Mouse (Mus musculus) frontal cortex, adult (tissue): ENCODE measurements around the gene Grk6.

ENCODE experiments used
- ATAC-seq: cut with Nextera tagmentation; 2 replicates; pipeline ENCODE4 v1.9.2; 2017; ENCODE audit warnings: mild to moderate bottlenecking, moderate library complexity, mixed read lengths; ENCODE audit not compliant: low TSS enrichment

Gene Grk6

GRCm38 (mm10) chr13:55444937-55445315, at the start of gene Grk6:
Gene Grk6, plus strand, starts transcription at chr13:55445072.
- peak; percentile 93 for ATAC-seq

GRCm38 (mm10) chr13:55398088-55398487, 46.8 kb upstream of the Grk6 start, which contains the start of gene Slc34a1:
Gene Slc34a1, plus strand, starts transcription at chr13:55398187.
- no peak for ATAC-seq

GRCm38 (mm10) chr13:55399300-55400038, 45.4 kb upstream of the Grk6 start:
- ATAC-seq: no peak

DNA sequence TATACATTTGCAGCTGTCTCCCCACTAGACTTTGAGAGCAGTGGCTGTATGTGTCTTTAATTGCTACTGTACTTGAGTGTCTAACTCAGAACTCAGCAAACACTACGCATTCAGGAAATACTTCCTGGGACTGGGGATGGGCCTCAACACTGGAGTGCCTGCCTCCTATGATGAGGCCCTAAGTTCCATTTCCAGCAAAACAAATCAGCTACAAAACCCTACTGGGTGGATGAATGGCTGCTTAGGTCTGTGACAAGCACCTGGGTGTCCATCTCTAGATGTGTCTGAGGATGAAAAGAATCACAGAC, 44.9 kb upstream of the Grk6 start:
- ATAC-seq: no peak

- no peak for ATAC-seq
These were observed 41.6 kb upstream of the Grk6 start for GRCm38 (mm10) chr13:55403266-55403665.

DNA sequence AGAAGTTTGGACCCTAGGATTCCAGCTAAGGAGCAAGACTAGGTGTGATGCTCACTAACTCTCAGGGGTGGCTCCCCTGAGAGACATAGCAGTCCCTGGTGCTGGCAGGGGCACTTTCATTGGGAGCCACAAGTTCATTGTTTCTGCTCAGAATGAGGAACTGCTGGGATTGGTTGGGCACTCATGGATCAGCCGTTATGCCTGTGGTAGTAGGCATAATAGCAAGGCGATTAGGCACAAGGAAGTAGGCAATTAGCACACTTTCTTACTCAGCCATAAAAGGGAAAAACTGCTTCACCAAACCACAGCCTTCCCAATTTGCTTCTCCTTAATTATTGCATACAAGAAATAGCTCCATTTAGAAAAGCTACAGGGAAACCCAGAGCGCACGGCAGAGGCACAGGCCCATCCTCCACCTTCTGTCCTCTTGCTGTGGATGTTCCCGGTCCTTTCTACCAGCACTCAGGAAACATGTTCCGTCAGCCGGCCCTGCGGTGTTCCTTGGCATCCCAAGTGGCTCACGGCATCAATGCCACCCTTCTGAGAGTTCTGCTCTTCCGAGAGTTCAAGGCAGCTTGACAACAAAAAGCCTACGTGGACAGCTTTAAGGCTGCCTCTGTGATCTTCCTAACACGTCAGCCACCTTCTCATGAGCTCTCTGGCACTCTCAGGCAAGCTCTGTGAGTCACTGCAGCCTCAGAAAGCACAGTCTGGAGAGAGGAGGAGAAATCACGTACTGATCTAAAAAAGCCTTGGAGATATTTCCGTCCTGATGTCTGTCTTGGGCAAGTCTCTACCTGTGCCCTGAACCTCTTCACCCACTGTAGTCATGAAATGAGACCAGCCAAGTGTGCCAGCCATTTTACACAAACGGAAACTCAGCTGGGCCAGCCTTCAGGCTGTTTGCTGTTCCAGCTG, 40.7 kb upstream of the Grk6 start:
- peak; percentile 89 for ATAC-seq

DNA sequence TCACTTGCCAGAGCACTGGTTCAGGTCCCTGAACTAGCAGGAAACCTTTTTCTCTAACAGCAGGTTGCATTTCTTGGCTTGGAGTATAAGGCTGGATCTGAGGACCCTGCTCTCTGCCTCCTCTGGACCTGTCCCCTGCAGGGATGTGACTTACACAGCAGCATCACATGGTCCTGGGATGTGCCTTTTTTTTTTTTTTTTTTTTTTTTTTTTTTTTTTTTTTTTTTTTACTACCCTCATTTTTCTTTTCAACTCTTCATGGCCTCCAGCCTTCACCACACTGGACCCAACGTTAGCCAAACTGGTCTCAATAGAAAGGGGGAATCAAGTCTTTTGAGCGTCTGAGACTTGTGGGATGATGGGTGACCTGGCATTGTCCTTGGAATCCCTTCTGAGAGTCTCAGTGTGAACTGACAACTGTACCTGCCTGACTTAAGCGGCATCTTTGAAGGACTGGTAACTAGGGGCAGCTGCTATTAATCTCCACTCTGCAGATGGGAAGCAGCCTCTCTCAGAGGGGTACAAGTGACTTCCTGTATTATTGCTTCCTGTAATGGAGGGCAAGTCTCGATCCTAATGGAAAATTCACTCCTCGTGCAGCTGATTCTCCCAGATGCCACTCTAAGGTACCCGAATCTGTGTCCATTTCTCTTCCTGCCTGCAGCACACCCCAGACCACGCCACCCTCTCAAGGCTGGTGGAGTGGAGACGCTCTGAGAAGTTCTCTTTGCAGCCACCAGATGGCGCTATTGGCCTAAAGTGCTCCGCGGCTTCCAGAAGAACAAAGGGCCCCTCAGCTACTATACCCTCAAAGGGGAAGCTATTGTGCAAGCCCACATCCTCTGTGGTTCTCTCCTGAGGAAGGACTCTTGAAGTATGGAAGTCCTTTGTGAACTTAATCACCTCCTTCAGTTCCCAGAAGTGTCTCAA, 39.8 kb upstream of the Grk6 start:
- peak; percentile 71 for ATAC-seq

DNA sequence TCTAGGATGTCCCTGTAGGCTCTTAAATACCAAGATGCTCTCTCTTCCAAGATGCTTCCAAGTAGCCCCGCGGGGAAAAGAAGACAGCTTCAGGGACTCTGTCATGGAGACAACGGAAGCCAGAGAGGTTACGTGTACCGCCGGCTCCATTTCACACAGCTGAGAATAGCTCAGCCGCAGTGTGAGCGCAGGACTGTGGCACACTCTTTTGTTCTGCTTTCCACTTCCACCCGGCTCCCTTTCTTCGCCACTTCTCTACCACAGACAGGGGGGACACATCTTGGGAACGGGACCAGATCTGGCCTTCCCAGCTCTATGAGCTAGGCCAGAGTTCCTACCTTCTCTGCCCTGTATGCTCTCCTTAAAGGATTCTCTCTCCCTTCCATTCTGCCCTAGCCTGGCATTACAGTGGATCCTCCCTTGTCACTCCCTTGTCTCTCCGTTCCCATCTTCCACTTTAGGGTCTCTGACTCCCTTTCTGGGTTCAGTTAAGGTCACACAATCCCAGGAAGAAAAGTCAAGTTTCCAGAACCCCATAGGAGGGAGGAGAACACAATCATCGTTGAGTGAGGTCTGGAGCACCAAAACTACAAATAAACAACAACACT, 39.0 kb upstream of the Grk6 start:
- ATAC-seq: peak; percentile 28; the same call in 1 of the 2 replicates

DNA sequence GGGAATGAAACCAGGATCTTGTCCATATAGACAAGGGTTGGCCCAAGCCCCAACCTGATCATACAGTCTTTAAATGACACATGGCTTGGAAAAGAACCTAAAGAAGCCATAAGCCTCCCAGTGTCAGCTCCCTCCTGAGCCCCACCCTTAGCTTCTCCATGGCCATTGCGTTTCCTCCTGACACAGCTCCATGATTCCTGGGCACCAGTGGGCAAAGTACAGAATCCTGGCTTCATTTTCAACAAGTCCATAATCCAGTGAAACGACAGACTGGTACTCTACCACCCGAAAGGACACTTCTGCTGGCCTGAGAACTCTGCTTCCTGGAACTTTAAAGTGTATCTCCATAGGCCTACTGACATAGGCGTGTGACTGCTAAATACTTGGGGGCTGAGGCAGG, 37.5 kb upstream of the Grk6 start:
- no peak for ATAC-seq

DNA sequence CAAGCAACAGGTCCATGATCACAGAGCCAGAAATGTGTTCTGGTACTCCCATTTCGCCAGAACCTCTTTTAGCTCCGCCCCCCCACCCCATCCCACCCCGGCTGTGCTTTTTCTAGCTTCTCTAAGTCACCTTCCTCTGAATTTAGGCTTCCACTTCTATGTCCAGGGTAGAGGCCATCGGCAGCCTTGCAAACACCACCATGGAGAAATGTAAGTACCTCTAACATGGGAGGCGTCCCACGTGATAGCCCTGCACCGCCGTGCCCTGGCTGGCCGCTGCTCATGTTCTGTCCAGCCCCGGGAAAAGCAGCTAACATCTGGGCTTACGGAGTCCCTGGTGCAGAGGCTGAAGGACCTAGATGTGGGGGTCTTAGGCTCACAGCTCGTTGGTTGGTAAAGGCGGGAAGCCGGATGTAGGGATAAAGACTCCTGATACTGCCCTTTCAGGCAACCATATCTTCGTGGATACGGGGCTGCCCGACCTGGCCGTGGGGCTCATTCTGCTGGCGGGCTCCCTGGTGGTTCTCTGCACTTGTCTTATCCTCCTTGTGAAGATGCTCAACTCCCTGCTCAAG, 36.2 kb upstream of the Grk6 start:
- ATAC-seq: no peak

GRCm38 (mm10) chr13:55411826-55412225, 33.0 kb upstream of the Grk6 start:
- ATAC-seq: no peak

DNA sequence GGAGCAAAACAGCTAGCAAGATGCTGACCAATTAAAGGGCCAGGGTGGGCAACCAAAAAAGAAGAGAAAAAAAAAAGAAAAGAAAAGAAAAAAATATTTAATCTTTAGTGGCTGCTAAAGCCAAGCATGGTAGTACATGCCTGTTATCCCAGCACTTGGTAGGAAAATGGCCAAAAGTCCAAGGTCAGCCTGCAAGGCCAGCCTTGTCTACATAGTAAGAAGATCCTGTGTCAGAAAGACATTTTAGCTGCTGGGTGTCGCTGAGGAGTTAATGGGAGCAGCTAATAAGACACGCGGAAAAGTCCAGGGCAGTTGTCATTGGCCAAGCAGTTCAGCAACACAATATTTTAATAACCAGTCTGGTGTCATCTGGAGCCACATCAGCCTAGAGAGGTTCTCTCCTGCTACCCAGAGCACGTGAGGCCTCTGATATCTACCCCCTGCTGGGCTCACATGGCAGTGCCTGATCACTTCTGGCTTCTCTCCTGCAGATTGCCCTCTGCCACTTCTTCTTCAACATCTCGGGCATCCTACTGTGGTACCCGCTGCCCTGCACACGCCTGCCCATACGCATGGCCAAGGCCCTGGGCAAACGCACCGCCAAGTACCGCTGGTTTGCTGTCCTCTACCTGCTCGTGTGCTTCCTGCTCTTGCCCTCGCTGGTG, 32.1 kb upstream of the Grk6 start:
- no peak for ATAC-seq

DNA sequence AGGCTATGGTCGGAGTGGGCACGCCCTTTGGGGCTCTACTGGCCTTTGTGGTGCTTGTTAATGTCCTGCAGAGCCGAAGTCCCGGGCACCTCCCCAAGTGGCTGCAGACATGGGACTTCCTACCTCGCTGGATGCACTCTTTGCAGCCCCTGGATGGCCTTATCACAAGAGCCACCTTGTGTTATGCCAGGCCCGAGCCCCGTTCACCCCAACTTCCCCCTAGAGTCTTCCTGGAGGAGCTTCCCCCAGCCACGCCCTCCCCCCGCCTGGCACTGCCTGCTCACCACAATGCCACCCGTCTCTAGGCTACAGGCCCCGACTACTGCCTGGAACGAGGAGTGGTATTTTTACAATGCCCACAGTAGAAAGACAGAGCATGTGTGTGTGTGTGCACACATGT, 31.5 kb upstream of the Grk6 start:
- no peak for ATAC-seq

GRCm38 (mm10) chr13:55414743-55415380, 30.0 kb upstream of the Grk6 start, which contains the start of gene Pfn3:
Gene Pfn3, minus strand, starts transcription at chr13:55415232.
- peak; percentile 50; the same call in 1 of the 2 replicates for ATAC-seq

- peak; percentile 71 for ATAC-seq
These were observed 26.9 kb upstream of the Grk6 start for GRCm38 (mm10) chr13:55418004-55418403.

DNA sequence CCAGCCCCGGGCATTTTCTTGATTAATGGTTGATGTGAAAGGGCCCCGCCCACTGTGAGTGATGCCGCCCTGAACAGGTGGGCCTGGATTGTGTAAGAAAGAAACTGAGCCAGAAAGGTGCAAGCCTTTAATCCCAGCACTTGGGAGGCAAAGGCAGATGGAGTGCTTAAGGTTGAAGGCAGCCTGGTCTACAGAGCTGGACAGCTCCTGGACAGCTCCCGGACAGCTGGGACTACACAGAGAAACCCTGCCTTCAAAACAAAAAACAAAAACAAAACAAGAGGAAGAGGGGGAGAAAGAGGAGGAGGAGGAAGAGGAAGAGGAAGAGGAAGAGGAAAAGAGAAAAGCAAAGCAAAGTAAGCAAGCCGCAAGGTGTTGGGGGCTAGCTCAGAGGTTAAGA, 25.7 kb upstream of the Grk6 start:
- no peak for ATAC-seq

DNA sequence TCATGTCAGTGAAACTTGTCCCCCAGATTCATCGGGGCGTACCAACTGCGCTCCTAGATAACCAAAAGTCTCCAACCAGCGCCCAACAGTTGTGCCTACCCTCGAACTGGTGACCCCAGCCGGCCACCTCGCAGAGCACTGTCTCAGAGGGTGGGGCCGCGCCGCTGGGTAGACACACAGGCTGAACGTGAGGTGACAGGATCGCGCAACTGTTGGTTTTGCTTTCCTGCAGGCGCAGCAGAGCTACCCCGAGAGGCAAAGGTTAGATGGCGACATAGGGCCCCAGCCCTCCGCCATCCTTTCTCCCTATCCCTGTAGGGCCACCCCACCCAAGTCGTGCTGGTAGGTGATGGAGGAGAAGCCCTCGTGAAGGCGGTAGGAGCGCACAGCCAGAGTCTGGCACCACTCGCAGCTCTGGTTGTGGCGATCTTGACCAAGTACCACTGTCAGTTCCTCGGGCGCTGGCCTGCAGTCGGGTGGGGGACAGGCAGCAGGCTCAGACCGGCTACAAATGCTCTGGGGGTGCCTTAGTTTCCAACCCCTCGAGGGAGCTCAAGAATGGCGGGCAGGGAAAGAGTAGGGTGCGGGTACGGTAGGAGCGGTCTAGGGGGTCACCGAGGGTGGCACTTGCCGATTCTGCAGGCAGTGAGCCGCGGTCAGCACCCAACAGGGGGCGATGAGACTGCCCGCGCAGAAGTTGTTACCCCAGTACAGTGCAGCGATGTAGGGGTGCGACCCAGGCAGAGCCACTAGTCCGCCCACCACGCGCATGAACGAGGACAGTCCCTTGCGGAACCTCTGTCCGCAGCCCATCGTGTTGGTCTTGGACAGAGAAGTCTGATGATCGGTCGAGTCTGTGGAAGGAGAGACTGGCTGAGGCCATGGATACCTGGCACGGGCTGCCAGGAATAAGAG, 24.6 kb upstream of the Grk6 start:
- ATAC-seq: 0 out of 2 replicates have a peak, but pooled peaks have one; percentile 7

DNA sequence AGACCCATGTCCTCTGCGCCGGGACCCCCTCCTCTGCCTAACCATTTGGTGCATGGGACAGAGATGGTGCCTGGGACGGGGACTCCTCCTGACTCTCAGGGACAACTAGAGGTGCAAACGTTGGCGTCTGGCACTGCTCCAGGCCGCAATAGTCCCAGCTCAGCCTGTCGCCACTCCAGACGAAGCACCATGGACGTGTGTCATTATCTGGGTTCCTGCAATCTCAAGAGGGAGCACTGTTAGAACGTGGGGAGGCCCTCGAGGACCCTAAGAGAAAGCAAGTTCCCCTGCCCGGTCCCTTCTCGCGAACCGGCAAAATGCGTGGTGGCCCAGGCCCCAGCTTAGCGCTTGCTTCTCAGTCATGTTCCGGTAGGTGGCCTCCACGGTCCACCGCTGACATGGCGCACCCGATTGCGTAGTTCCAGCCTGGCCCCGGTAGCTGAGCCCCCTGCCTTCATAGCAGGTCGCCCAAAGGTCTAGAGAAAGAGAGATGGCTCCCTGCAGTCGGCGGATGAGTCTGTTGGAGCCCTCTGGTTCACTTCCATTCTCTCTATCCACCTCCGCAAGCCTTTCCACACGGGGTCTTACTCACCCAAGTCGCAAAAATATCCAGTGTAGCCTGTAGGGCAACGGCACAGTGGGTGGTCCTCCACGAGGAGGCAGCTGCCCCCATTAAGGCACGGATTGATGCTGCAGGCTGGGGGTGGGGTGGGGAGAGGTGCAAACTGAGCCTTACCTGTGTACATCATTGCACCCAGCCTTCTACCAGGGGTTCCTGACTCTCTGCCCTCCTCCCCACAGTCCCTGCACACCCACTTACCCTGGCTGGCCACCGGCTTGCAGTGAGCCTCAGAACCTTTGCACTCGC, 23.7 kb upstream of the Grk6 start:
- peak; percentile 71 for ATAC-seq
